Mouse (Mus musculus) naive thymus-derived CD4-positive, alpha-beta T cell, adult 2 months (primary cell): ENCODE results near the gene Arrb2.
"Not testable (repeated sequence)": the region's sequence is repeated elsewhere in the genome, so short reads cannot be mapped to it uniquely, and the experiment has no call there.

Experiments
- DNase-seq: peaks from one replicate; pipeline ENCODE4 v3.0.0-alpha.2; 2011; ENCODE audit warnings: low read depth

The Arrb2 gene

DNA sequence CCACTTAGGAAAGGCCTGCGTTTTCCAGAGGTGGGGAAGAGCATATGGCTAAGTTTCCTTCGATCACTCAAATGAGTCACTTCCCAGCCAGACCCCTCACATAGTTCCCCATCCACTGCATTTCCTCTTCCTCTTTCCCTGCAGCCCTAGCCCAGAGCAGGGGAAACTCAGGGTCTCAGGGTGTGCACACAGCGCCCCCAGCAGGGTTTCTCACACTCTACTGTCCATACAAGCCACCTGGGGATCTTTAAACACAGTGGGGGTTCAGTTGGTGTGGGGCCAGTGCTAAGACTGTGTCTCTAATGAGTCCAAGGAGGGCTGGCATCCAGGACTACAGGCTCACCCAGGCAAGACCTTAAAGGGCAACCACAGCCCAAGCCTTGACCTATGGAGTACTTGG is 14.3 kb downstream of the Arrb2 start:
- DNase-seq, result no peak

- DNase-seq, result peak; percentile 61
These were observed 14.9 kb downstream of the Arrb2 start for GRCm38 (mm10) chr11:70447373-70447772.

GRCm38 (mm10) chr11:70450926-70451325 is 18.5 kb downstream of the Arrb2 start:
- DNase-seq, result no peak

DNA sequence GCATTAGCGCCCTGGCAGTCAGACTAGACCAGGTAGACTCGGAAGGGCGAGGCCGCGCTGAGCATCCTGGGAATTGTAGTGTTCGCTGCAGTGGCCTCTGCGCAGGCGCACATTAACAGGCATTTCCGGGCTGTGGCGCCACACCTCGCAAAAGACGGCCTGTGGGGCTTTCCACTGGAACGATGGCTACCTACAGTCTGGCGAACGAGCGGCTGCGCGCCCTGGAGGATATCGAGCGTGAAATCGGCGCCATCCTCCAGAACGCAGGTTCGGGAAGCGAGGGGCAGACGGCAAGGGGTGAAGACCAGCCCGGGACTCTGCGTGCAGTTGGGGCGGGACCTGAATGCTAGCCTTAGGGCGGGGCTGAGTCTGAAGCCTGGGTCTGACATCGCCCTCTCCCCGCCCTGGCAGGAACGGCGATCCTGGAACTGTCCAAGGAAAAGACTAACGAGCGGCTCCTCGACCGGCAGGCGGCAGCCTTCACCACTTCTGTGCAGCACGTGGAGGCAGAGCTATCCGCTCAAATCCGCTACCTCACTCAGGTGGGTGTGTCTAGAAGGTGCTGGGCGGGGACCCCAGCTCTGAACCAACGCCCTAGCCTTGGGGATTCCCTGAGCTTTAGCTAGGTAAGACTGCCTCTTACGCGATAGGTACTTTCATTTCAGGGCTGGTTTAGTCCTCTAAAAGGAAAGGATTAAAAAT is 19.5 kb downstream of the Arrb2 start, which contains the start of gene Med11:
Med11 (plus strand) TSS at position 123 of the 702 bp plus-strand sequence.
- peak; percentile 97 for DNase-seq

DNA sequence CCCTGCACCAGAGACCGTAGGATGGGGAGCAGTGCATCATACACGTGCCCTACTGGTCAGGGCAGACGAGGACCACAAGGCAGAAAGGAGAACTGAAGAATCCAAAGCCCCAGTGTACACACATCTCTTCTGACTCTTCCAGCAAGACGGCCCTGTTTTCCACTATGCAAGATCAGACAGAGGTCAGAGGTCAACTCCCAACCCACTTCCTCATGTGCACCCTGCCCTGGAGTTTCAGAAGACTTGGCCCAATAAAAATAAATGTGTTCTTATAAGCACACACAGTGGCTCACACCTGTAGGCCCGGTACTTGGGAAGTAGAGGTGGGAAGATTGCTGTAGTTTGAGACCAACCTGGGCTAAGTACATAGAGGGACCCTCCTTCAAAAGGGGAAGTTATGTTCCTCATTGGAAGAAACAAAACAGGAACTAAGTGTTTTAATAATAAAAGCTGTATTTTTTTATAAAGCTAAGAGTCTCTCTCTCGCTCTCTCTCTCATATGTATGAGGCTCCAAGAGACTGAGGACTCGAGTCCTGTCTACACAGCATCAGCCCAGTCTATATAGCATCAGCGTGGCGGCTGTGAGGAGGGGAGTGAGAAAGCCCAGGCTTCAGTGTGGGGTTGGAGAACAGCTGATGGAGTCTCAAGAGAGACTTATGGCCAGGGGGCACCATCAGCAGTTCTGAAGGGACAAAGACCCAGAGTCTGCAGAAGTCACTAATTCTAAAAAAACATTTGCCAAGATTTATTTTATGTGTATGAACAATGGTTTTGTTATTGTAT is 21.0 kb downstream of the Arrb2 start:
- peak; percentile 38 for DNase-seq

DNA sequence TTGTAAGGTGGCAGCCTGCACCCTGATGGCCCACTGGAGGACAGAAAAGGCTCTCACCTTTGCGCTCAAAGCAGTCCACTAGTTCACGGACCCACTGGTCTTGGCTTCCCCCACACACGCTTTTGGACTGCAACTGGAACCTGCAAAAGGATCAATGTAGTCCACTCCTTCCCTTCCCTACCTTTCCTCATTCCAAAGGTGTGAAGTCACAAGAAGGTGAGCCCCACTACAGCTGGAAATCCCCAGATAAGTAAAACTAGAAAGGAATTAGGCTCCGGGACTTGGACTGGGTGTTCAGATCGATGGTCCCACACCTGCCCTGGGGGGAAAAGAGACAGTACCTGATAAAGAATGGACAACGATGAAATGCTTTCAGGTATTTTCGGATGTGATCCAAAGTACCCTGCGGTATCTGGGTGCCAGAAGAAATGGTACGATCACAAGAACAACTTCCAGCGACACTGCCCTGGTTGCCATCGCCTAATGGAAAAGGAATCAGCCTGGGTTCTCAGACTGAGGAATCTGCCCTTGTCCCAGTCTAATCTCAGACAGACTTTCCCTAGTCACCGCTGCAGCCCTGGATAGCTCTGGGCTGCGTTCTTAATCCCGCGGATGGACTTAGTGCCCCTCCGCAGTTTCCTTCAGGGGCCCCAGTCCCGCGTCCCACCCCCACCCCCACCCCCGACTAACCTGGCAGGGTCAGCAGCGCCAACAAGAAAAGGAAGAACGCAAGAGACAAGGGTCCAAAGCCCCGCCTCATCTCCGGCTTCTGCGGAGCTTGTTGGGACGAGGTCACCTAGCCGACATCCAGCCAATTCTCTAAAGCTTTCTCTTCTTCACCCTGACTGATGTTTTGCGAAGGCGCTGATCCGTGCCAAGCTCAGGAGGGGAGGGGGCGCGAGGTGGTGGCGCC is 26.5 kb downstream of the Arrb2 start, which contains the start of gene Zmynd15:
Zmynd15 (plus strand) TSS at position 746 of the 913 bp plus-strand sequence.
- no peak for DNase-seq

GRCm38 (mm10) chr11:70459601-70460101 is 27.2 kb downstream of the Arrb2 start, which contains the start of gene Cxcl16:
Gene Cxcl16, minus strand, starts transcription at chr11:70459984.
- DNase-seq, result no peak

- DNase-seq, result no peak
These were observed 31.5 kb downstream of the Arrb2 start for GRCm38 (mm10) chr11:70463970-70464369.

DNA sequence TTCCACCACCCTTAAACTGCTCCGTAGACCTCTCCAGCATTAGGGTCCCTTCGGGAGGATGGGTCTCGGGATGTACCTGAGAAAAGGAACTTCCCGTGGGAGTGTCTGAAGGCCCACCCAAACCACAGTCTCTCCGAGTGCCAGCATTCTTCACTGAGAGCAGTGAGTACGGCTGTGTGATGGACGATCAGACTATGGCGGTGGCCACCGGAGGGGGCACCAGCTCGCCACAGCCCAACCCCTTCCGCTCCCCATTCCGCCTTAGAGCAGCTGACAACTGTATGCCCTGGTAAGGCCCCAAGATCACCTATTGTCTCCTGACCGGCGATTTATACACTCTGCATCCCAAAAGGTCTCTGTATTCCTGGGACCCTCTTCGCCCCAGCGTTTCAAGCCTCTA is 32.8 kb downstream of the Arrb2 start:
- no peak for DNase-seq

DNA sequence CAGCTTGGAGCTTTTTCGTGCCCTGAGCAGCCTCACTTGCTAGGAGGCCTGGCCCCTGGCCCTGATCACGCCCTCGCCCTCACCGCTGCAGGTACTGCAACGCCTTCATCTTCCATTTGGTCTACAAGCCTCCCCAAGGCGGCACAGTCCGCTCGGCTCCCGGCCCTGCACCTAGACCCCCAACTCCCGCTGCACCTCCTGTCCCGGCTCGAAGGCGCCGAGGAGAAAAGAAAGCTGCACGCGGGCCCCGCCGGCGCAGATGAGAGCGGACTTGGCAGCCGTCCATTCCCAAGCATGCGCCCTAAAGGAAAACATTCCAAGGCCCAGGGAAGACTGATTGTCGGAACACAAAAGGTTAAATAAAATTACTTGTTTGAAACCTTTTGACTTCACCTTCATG is 33.4 kb downstream of the Arrb2 start:
- DNase-seq, result no peak

DNA sequence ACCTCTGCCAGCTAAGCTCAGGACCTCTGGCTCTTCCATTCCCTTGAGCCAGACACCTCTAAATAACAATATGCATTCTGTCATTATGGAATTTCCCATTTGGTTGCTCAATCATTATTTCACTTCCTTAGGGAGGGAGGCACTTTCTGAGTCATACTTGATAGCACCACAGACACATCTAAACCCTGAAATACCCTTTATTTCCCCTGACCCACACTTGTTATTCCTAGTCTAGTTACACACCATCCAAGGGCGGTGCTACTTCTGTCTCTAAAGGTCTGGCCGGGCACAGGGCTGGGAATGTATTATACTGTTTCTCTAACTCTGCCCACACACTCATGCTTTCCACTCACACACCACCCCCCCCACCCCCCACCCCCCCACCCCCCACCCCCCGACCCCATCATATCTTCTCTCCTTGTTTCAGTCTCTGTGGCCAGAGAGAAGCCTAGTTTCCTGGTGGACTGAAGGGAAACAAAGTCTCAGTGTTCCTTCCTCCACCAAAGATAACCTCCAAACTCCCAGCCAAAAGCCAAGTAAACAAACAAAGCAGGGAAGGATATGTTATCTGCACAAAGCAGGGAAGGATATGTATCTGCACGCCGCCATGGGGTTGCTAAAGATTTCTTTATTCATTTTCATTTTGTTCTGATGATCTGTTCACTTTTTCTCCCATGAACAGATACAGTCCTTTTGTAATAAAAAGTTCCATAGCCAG is 35.6 kb downstream of the Arrb2 start:
- DNase-seq, result no peak

GRCm38 (mm10) chr11:70469764-70470163 is 37.3 kb downstream of the Arrb2 start:
- no peak for DNase-seq

- no peak for DNase-seq
These were observed 40.3 kb downstream of the Arrb2 start for GRCm38 (mm10) chr11:70472716-70473115.

GRCm38 (mm10) chr11:70473291-70473690 is 40.9 kb downstream of the Arrb2 start:
- not testable (repeated sequence) for DNase-seq

DNA sequence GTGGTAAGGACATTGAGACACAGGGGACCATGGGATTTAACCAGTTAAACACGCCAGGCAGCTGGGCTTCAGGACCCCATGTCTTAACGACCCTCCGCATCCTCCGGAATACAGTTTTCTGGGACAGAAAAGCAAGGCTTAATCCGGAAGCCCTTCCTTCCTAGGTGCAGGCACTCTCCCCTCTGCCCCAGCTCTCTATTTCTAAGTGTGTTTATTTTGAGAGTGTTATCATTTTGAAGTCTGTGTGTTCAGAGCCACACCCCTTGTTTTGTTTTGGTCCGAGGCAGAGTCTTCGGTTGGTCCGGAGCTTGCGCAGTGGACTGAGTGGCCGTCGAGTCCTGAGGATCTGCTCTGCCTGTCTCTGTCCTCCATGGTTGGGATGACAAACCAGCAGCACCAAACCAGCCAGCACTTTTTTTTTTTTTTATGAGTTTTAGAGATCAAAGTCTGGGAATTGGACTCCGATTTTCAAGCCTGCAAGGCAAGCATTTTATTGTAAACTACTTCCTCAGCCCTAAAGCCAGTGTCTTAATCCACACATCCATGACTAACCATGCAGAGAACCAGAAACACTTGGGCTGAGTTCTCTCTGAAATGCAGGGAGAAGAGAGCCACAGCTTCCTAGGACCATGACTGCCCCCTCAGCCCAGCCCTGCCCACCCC is 42.6 kb downstream of the Arrb2 start:
- DNase-seq, result no peak

GRCm38 (mm10) chr11:70485498-70485897 is 53.1 kb downstream of the Arrb2 start:
- DNase-seq, result no peak

GRCm38 (mm10) chr11:70487816-70488215 is 55.4 kb downstream of the Arrb2 start:
- DNase-seq, result no peak

GRCm38 (mm10) chr11:70489138-70489537 is 56.7 kb downstream of the Arrb2 start:
- DNase-seq, result no peak

DNA sequence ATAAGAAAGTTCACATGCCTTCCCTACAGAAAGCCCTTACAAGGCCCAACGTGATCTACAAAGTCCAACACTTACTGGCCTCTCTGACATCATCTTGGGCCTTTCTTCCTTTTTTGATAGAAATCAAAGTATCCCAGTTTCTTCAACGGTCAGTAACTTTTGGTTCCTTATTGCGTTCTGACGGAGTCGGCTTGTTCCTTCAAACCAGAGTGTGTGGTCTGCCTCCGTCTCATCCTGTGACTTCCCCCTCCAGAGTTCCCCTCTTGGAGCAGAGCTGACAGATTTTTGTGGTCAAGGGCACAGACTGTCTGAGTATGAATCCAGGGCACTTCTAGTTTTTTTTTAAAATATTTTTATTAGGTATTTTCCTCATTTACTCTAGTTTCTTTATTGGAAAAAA is 57.2 kb downstream of the Arrb2 start:
- DNase-seq, result no peak
